Mouse (Mus musculus): ENCODE measurements around the gene Mtor. TPM values are rescaled to one million over a fixed set of nuclear protein-coding genes. Genes with fewer than 3 reads are reported as not detected.

Gene Mtor
- polyA plus RNA-seq, 1 experiment from 2014 or later, result 11.7 TPM

GRCm38 (mm10) chr4:148602357-148603120 is 154.1 kb downstream of the Mtor start, which contains the start of gene Masp2:
Gene Masp2 (plus strand): TSS chr4:148602554.
- ATAC-seq (ENCODE audit: extremely low read depth, insufficient number of reproducible peaks, low FRiP score, low TSS enrichment), result 0 out of 2 replicates have a peak, but pooled peaks have one; percentile 27
- H3K9ac ChIP-seq, result no peak within 1 kb of the TSS
- H3K27ac ChIP-seq (replicated peaks), result no peak within 1 kb of the TSS
- WGBS, result 79% methylated on average over 14 of the region's 14 CpGs
- H3K4me1 ChIP-seq, result no peaks in the 10 kb centered on the region
- H3K36me3 ChIP-seq, result peaks cover 25% of the 10 kb centered on the region
- H3K27me3 ChIP-seq (replicated peaks), result no peaks in the 10 kb centered on the region
- no peak within 1 kb of the TSS for H3K4me3 ChIP-seq
- peaks cover 11% of the 10 kb centered on the region; the same call in 1 of the 2 replicates for H3K9me3 ChIP-seq
- H3K4me2 ChIP-seq, result no peak within 1 kb of the TSS

DNA sequence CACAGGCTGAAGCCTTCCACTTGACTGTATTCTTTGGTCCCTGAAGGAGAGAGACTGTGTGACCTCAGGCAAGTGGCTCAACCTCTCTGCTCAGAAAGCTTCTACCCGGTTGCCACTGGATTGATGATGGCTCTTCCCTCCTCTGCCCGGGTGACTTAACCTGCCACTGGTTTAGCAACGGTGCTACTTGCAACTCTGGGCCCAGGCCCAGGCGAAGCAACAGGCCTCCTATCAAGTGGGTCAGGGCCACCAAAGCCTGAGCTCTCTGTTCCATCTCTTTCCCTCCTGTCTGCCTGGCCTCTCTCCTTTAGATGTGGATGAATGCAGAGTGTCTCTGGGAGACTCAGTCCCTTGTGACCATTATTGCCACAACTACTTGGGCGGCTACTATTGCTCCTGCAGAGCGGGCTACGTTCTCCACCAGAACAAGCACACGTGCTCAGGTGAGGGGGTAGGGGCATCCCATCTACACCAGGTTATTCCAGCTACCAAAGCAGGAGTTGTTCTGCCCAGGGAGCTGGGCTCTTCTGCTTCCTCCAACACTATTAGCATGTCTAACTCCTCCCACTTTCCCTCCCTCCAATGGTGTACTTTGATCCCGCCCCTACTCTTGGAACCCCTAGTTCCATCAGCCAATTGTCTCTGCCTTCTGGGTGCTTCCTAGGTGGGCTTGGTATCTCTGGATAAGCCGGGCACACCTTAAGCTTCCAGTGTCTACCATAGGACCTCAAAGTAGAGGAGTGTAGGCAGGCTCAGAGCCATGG is 155.1 kb downstream of the Mtor start:
- peaks cover 7% of the 10 kb centered on the region; the same call in 1 of the 2 replicates for H3K9me3 ChIP-seq
- WGBS, result 64% methylated on average over 10 of the region's 10 CpGs
- no peak overlapping the region for H3K4me2 ChIP-seq
- H3K9ac ChIP-seq, result no peak overlapping the region
- H3K36me3 ChIP-seq, result peaks cover 15% of the 10 kb centered on the region
- H3K27me3 ChIP-seq (replicated peaks), result no peaks in the 10 kb centered on the region
- H3K4me1 ChIP-seq, result peaks cover 8% of the 10 kb centered on the region
- H3K27ac ChIP-seq (replicated peaks), result no peak overlapping the region
- H3K4me3 ChIP-seq, result no peak overlapping the region
- no peak for ATAC-seq (ENCODE audit: extremely low read depth, insufficient number of reproducible peaks, low FRiP score, low TSS enrichment)

DNA sequence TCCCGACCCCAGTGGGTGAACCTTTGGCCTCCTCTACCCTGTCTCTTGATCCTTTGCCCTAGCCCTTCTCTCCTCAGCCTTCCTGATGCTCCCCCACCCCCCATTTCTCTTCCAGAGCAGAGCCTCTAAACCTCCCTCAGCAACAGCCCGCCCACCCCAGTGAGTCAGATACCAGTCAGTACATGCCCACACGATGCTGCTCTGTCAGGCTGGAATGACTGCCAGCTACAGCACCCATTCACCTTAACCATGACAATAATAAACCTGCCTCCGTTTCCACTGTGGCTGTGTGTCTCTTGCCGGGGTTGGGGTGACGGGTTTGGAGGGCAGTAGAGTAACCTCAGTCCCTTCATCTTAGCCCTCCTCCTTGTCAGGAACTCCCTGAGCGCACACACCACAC is 155.7 kb downstream of the Mtor start:
- ATAC-seq (ENCODE audit: extremely low read depth, insufficient number of reproducible peaks, low FRiP score, low TSS enrichment), result no peak
- Histone ChIP-seq H3K9ac (no peak overlapping the region), H3K27me3 (replicated peaks) (no peaks in the 10 kb centered on the region), H3K4me2 (no peak overlapping the region), H3K27ac (replicated peaks) (no peak overlapping the region), H3K4me1 (peaks cover 13% of the 10 kb centered on the region), H3K9me3 (0 out of 2 replicates have a peak, but pooled peaks cover 1% of the 10 kb centered on the region), H3K4me3 (no peak overlapping the region), H3K36me3 (peaks cover 9% of the 10 kb centered on the region)
- 66% methylated on average over 7 of the region's 7 CpGs for WGBS

- no peak overlapping the region for H3K27ac ChIP-seq (replicated peaks)
- H3K27me3 ChIP-seq (replicated peaks), result no peaks in the 10 kb centered on the region
- H3K4me2 ChIP-seq, result no peak overlapping the region
- H3K4me1 ChIP-seq, result peaks cover 14% of the 10 kb centered on the region
- ATAC-seq (ENCODE audit: extremely low read depth, insufficient number of reproducible peaks, low FRiP score, low TSS enrichment), result no peak
- H3K9ac ChIP-seq, result no peak overlapping the region
- 89% methylated on average over 3 of the region's 3 CpGs for WGBS
- H3K4me3 ChIP-seq, result no peak overlapping the region
- peaks cover 7% of the 10 kb centered on the region for H3K36me3 ChIP-seq
- H3K9me3 ChIP-seq, result no peaks in the 10 kb centered on the region
These were observed 156.2 kb downstream of the Mtor start for GRCm38 (mm10) chr4:148604541-148605165.

Other genes with a start within 250 kb of the Mtor start
- 0.03 TPM in 2 replicates for gene Disp3, start 160.6 kb upstream of the Mtor start, polyA plus RNA-seq (2015; fragmentation: Nextera tagmentation; extraction: Ambion mirVana)
- gene Ubiad1, start 3.8 kb upstream of the Mtor start, polyA plus RNA-seq (2015; fragmentation: Nextera tagmentation; extraction: Ambion mirVana), result 20.0 and 20.6 TPM in 2 replicates
- gene Angptl7, start 51.8 kb downstream of the Mtor start, polyA plus RNA-seq (2015; fragmentation: Nextera tagmentation; extraction: Ambion mirVana), result 9.3 and 10.4 TPM in 2 replicates
- 61.3 and 62.5 TPM in 2 replicates for gene Exosc10, start 109.8 kb downstream of the Mtor start, polyA plus RNA-seq (2015; fragmentation: Nextera tagmentation; extraction: Ambion mirVana)
- gene Srm, start 142.9 kb downstream of the Mtor start, polyA plus RNA-seq (2015; fragmentation: Nextera tagmentation; extraction: Ambion mirVana), result 122 and 131 TPM in 2 replicates
- gene Masp2, start 153.9 kb downstream of the Mtor start, polyA plus RNA-seq (2015; fragmentation: Nextera tagmentation; extraction: Ambion mirVana), result 0.48 TPM in 1 of 2 replicates, not detected in the other
- gene Tardbp, start 178.4 kb downstream of the Mtor start, polyA plus RNA-seq (2015; fragmentation: Nextera tagmentation; extraction: Ambion mirVana), result 170 and 176 TPM in 2 replicates
- 0.17 and 0.28 TPM in 2 replicates for gene Gm572, start 194.7 kb downstream of the Mtor start, polyA plus RNA-seq (2015; fragmentation: Nextera tagmentation; extraction: Ambion mirVana)

All from heart, embryonic 13.5 days (tissue).